Mouse (Mus musculus) bone marrow macrophage, adult 2 months (primary cell): ENCODE data around the gene M1ap. TPM values are rescaled to one million over a fixed set of nuclear protein-coding genes. Genes with fewer than 3 reads are reported as not detected.

Source experiments
- H3K27ac ChIP-seq: 2 replicates; pipeline ENCODE4 v1.5.1; 2012; ENCODE audit warnings: low read depth, low read length; ENCODE audit not compliant: insufficient read depth
- H3K4me1 ChIP-seq: 2 replicates; pipeline ENCODE4 v1.6.1; 2012; ENCODE audit warnings: low read length; ENCODE audit not compliant: control insufficient read depth, insufficient read depth
- H3K4me3 ChIP-seq: 2 replicates; pipeline ENCODE4 v1.5.1; 2012; ENCODE audit warnings: mild to moderate bottlenecking, low read length, moderate library complexity; ENCODE audit not compliant: insufficient read depth
- CTCF ChIP-seq: IDR thresholded peaks from 2 replicates; pipeline ENCODE4 v1.5.1; 2012; ENCODE audit warnings: low read depth, mild to moderate bottlenecking, low read length, moderate library complexity
- POLR2A ChIP-seq: IDR thresholded peaks from 2 replicates; pipeline ENCODE4 v1.6.1; 2012; ENCODE audit warnings: mild to moderate bottlenecking, low read depth, low read length, borderline replicate concordance
- polyA plus RNA-seq: library from polyadenylated mRNA; stranded (reverse); fragments of >200 nt; gene quantifications from 2 replicates; pipeline ENCODE4 v1.2.4, GENCODE M21; 2012; ENCODE audit not compliant: missing spikeins, insufficient read depth, insufficient read length

Gene M1ap
- polyA plus RNA-seq, 1 experiment = 2.4 TPM

GRCm38 (mm10) chr6:82927617-82928016 lies 19.1 kb upstream of the M1ap start:
- Histone ChIP-seq H3K27ac (no peak overlapping the region), H3K4me3 (no peak overlapping the region), H3K4me1 (no peaks in the 10 kb centered on the region)
- no peak for TF ChIP-seq POLR2A
- no peak for TF ChIP-seq CTCF

- Histone ChIP-seq H3K27ac (no peak overlapping the region), H3K4me1 (0 out of 2 replicates have a peak, but pooled peaks cover 2% of the 10 kb centered on the region), H3K4me3 (no peak overlapping the region)
- TF ChIP-seq POLR2A = no peak
- TF ChIP-seq CTCF = no peak
These were observed 12.0 kb upstream of the M1ap start for GRCm38 (mm10) chr6:82934616-82935230.

- Histone ChIP-seq H3K4me3 (peak within 1 kb of the TSS; percentile 28), H3K27ac (no peak within 1 kb of the TSS), H3K4me1 (0 out of 2 replicates have a peak, but pooled peaks cover 2% of the 10 kb centered on the region)
- TF ChIP-seq POLR2A = no peak
- no peak for TF ChIP-seq CTCF
These were observed 7.4 kb upstream of the M1ap start, which contains the start of gene Sema4f for GRCm38 (mm10) chr6:82939167-82939912. Gene Sema4f (minus strand): TSS chr6:82939769.

GRCm38 (mm10) chr6:82940765-82941164 lies 5.9 kb upstream of the M1ap start:
- no peak overlapping the region for H3K4me3 ChIP-seq
- no peak for TF ChIP-seq CTCF
- H3K4me1 ChIP-seq = 0 out of 2 replicates have a peak, but pooled peaks cover 2% of the 10 kb centered on the region
- H3K27ac ChIP-seq = no peak overlapping the region

- H3K4me3 ChIP-seq = no peak overlapping the region
- H3K4me1 ChIP-seq = no peaks in the 10 kb centered on the region
- TF ChIP-seq CTCF (peak; percentile 51), POLR2A (no peak)
- no peak overlapping the region for H3K27ac ChIP-seq
These were observed 952 bp upstream of the M1ap start for GRCm38 (mm10) chr6:82945750-82946149.

- H3K27ac ChIP-seq = no peak overlapping the region
- no peaks in the 10 kb centered on the region for H3K4me1 ChIP-seq
- TF ChIP-seq CTCF = no peak
- no peak for TF ChIP-seq POLR2A
- no peak overlapping the region for H3K4me3 ChIP-seq
These were observed 10.0 kb downstream of the M1ap start for GRCm38 (mm10) chr6:82956553-82957251.

- no peak for TF ChIP-seq CTCF
- no peak for TF ChIP-seq POLR2A
- Histone ChIP-seq H3K27ac (no peak overlapping the region), H3K4me1 (no peaks in the 10 kb centered on the region), H3K4me3 (no peak overlapping the region)
These were observed 15.0 kb downstream of the M1ap start for GRCm38 (mm10) chr6:82961664-82962063.

GRCm38 (mm10) chr6:82969249-82970084 lies 22.8 kb downstream of the M1ap start:
- peaks cover 11% of the 10 kb centered on the region for H3K4me1 ChIP-seq
- TF ChIP-seq CTCF = no peak
- no peak for TF ChIP-seq POLR2A

GRCm38 (mm10) chr6:82971031-82971430 lies 24.3 kb downstream of the M1ap start:
- TF ChIP-seq CTCF (no peak), POLR2A (no peak)
- peaks cover 11% of the 10 kb centered on the region for H3K4me1 ChIP-seq
- no peak overlapping the region for H3K4me3 ChIP-seq
- no peak overlapping the region for H3K27ac ChIP-seq

More at GRCm38 (mm10) chr6:82969249-82970084, 22.8 kb downstream of the M1ap start:
- Histone ChIP-seq H3K27ac (no peak overlapping the region), H3K4me3 (no peak overlapping the region)
